Mouse (Mus musculus): ENCODE results near the gene Aars2. TPM values are rescaled to one million over a fixed set of nuclear protein-coding genes. Genes with fewer than 3 reads are reported as not detected.

The Aars2 gene
- polyA plus RNA-seq, 2 experiments = 3.3 to 4.6 TPM

DNA sequence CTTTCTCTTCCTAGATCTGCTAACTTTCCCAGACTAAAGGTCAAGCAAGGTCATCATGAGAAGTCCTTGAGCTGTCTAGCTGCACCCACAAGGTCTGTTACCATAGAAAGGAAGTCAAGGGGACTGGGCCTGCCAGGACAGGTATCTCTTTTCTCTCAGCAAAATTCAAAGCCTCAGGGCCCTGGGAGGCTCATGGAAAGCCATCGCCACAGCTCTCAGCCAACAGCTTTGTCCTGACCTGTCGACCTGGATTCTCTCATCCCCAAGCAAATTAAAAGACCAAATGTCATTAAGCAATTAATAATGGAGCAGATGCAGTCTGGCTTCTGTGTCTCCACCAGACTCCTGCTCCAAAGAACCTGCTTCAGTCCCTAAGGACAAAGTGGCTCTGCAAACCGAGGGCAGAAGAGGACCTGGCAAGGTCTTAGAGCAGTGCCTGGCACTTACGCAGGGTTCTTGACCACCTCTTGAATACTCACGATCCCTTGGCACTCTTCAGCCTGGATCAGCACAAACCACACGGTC, 638 bp upstream of the Aars2 start:
- Histone ChIP-seq H3K4me1 (replicated peaks; ENCODE audit: control insufficient read depth in 2 of 2, insufficient read depth in 2 of 2, low read length in 1 of 2) (peaks cover 4% of the 10 kb centered on the region in 2 experiments; a peak in 3 of 4 replicates), H3K9ac (replicated peaks) (no peak overlapping the region), H3K9me3 (ENCODE audit: control insufficient read depth, low read length) (no peaks in the 10 kb centered on the region), H3K27ac (no peak overlapping the region), H3K4me3 (ENCODE audit: insufficient read depth in 1 of 2, low read depth in 2 of 2, low read length in 2 of 2) (no peak overlapping the region), H3K27me3 (ENCODE audit: control insufficient read depth, insufficient read depth, low read length) (no peaks in the 10 kb centered on the region), H3K36me3 (replicated peaks; ENCODE audit: control insufficient read depth, insufficient read depth, low read depth) (no peaks in the 10 kb centered on the region), H3K4me2 (ENCODE audit: low read depth) (no peak overlapping the region)
- 64% methylated on average over 6 of the region's 6 CpGs for WGBS (ENCODE audit: insufficient replicate concordance)
- DNase-seq (ENCODE audit: low read depth in 3 of 3, low spot score in 3 of 3) = no peak
- no peak for TF ChIP-seq EP300 (IDR thresholded peaks at IDR 0.05; ENCODE audit: low read depth)
- TF ChIP-seq CTCF (IDR thresholded peaks at IDR 0.05; ENCODE audit: low read depth) = no peak
- no peak for ATAC-seq (ENCODE audit: insufficient read depth)

DNA sequence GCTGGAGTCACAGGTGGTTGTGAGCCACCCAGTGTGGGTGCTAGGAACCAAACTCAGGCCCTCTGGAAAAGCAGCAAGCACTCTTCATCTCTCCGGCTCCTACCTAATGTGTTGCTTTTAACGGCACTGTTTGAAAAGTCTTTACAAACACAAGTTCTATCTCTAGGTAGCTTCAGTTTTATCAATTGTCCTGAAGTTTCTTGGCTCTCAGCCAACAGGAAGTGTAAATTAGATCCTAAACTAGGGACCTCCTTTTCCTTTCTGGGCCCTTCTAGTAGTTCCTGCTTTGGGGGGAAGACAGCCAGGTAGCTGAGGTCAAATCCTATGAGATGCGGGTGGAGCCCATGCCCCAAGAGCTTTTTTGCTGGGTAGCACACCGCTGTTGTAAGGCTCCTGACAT, 4.2 kb downstream of the Aars2 start:
- H3K4me2 ChIP-seq (ENCODE audit: low read depth) = no peak overlapping the region
- H3K4me1 ChIP-seq (replicated peaks; ENCODE audit: control insufficient read depth in 2 of 2, insufficient read depth in 2 of 2, low read length in 1 of 2) = peaks cover 2 to 4% of the 10 kb centered on the region in 2 experiments; a peak in 1 of 4 replicates
- no peak for ATAC-seq (ENCODE audit: insufficient read depth)
- H3K36me3 ChIP-seq (replicated peaks; ENCODE audit: control insufficient read depth, insufficient read depth, low read depth) = no peaks in the 10 kb centered on the region
- no peaks in the 10 kb centered on the region for H3K27me3 ChIP-seq (ENCODE audit: control insufficient read depth, insufficient read depth, low read length)
- DNase-seq (ENCODE audit: low read depth in 3 of 3, low spot score in 3 of 3) = no peak
- H3K9me3 ChIP-seq (ENCODE audit: control insufficient read depth, low read length) = no peaks in the 10 kb centered on the region
- 73% methylated on average over 4 of the region's 4 CpGs for whole genome bisulfite sequencing (ENCODE audit: insufficient replicate concordance)
- no peak for TF ChIP-seq EP300 (IDR thresholded peaks at IDR 0.05; ENCODE audit: low read depth)
- TF ChIP-seq CTCF (IDR thresholded peaks at IDR 0.05; ENCODE audit: low read depth) = no peak
- no peak overlapping the region for H3K27ac ChIP-seq
- no peak overlapping the region for H3K9ac ChIP-seq (replicated peaks)
- no peak overlapping the region for H3K4me3 ChIP-seq (ENCODE audit: insufficient read depth in 1 of 2, low read depth in 2 of 2, low read length in 2 of 2)

DNA sequence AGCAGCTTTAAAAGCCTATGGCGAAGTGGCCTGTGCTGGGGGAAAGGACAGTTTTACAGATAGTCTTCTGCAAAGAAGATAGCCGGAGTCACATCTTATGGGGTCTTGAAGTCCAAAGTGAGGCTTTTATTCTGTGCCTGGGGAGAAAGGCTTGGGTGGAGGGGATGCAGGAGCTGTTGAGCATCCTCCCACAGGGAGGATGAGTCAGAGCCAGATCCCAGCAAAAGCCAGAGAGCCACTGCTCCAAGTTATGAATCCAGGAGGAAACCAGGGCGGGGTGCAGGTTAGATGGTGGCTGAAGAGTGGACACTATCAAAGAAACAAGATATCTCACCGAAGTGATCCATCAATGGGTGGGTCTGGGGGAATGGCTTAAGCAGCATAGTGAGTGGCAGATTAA, 5.1 kb downstream of the Aars2 start:
- Histone ChIP-seq H3K27me3 (ENCODE audit: control insufficient read depth, insufficient read depth, low read length) (no peaks in the 10 kb centered on the region), H3K9me3 (ENCODE audit: control insufficient read depth, low read length) (no peaks in the 10 kb centered on the region), H3K4me1 (replicated peaks; ENCODE audit: control insufficient read depth in 2 of 2, insufficient read depth in 2 of 2, low read length in 1 of 2) (peaks cover 2 to 4% of the 10 kb centered on the region in 2 experiments; a peak in 1 of 4 replicates), H3K27ac (no peak overlapping the region), H3K36me3 (replicated peaks; ENCODE audit: control insufficient read depth, insufficient read depth, low read depth) (no peaks in the 10 kb centered on the region), H3K4me2 (ENCODE audit: low read depth) (no peak overlapping the region), H3K9ac (replicated peaks) (no peak overlapping the region), H3K4me3 (ENCODE audit: insufficient read depth in 1 of 2, low read depth in 2 of 2, low read length in 2 of 2) (no peak overlapping the region)
- TF ChIP-seq EP300 (IDR thresholded peaks at IDR 0.05; ENCODE audit: low read depth) (no peak), CTCF (IDR thresholded peaks at IDR 0.05; ENCODE audit: low read depth) (no peak)
- no peak for DNase-seq (ENCODE audit: low read depth in 3 of 3, low spot score in 3 of 3)
- ATAC-seq (ENCODE audit: insufficient read depth) = no peak
- 68% methylated on average over 4 of the region's 4 CpGs for WGBS (ENCODE audit: insufficient replicate concordance)

DNA sequence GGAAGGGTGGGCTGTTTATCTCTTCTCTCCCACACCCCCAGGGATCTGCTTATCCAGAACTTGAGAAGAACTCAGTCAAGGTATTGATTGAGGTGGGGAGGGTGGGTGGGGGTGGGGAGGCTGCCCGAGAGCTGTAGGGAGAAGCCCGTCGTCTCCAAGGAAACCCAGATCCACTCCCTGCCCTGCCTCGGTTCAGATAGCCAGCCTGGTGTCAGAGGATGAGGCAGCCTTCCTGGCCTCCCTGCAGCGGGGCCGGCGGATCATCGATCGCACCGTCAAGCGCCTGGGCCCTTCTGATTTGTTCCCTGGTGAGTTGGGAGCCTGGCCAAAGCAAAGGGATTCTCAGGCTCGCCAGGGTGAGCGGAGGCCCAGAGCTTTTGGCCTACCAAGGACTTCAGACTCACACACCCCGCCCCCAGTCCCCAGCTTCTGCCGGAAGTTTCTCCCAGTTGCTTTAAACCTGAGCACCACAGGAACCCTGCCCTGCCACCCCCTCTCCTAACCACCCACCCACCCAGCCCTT, 8.6 kb downstream of the Aars2 start:
- Histone ChIP-seq H3K27me3 (ENCODE audit: control insufficient read depth, insufficient read depth, low read length) (no peaks in the 10 kb centered on the region), H3K9me3 (ENCODE audit: control insufficient read depth, low read length) (no peaks in the 10 kb centered on the region), H3K4me1 (replicated peaks; ENCODE audit: control insufficient read depth in 2 of 2, insufficient read depth in 2 of 2, low read length in 1 of 2) (no peaks in the 10 kb centered on the region), H3K9ac (replicated peaks) (no peak overlapping the region), H3K4me3 (ENCODE audit: insufficient read depth in 1 of 2, low read depth in 2 of 2, low read length in 2 of 2) (no peak overlapping the region), H3K4me2 (ENCODE audit: low read depth) (no peak overlapping the region), H3K27ac (no peak overlapping the region), H3K36me3 (replicated peaks; ENCODE audit: control insufficient read depth, insufficient read depth, low read depth) (no peaks in the 10 kb centered on the region)
- 60% methylated on average over 15 of the region's 15 CpGs for WGBS (ENCODE audit: insufficient replicate concordance)
- no peak for TF ChIP-seq EP300 (IDR thresholded peaks at IDR 0.05; ENCODE audit: low read depth)
- TF ChIP-seq CTCF (IDR thresholded peaks at IDR 0.05; ENCODE audit: low read depth) = no peak
- peak; percentile 45; the same call in 1 of the 2 replicates for ATAC-seq (ENCODE audit: insufficient read depth)
- DNase-seq (ENCODE audit: low read depth in 3 of 3, low spot score in 3 of 3) = no peak

DNA sequence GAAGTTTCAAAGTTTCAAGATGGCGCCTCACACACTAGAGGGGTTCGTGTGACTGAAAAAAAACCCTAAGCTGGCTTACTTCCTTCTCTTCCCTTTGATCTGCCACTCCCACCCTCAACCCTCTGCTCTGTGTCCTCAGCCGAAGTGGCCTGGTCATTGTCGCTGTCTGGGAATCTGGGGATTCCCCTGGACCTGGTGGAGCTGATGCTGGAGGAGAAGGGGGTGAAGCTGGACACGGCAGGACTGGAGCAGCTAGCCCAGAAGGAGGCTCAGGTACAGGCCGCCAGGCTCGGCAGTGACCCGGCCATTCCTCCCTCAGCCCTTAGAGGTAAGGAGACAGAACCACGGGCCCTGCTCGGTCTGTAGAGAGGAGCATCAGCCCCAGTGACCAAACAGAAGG, 9.2 kb downstream of the Aars2 start:
- Histone ChIP-seq H3K4me3 (ENCODE audit: insufficient read depth in 1 of 2, low read depth in 2 of 2, low read length in 2 of 2) (no peak overlapping the region), H3K36me3 (replicated peaks; ENCODE audit: control insufficient read depth, insufficient read depth, low read depth) (no peaks in the 10 kb centered on the region), H3K4me2 (ENCODE audit: low read depth) (no peak overlapping the region), H3K9me3 (ENCODE audit: control insufficient read depth, low read length) (no peaks in the 10 kb centered on the region), H3K4me1 (replicated peaks; ENCODE audit: control insufficient read depth in 2 of 2, insufficient read depth in 2 of 2, low read length in 1 of 2) (no peaks in the 10 kb centered on the region), H3K27ac (no peak overlapping the region), H3K9ac (replicated peaks) (no peak overlapping the region), H3K27me3 (ENCODE audit: control insufficient read depth, insufficient read depth, low read length) (no peaks in the 10 kb centered on the region)
- TF ChIP-seq CTCF (IDR thresholded peaks at IDR 0.05; ENCODE audit: low read depth) (no peak), EP300 (IDR thresholded peaks at IDR 0.05; ENCODE audit: low read depth) (no peak)
- no peak for DNase-seq (ENCODE audit: low read depth in 3 of 3, low spot score in 3 of 3)
- 74% methylated on average over 10 of the region's 10 CpGs for WGBS (ENCODE audit: insufficient replicate concordance)
- no peak for ATAC-seq (ENCODE audit: insufficient read depth)
